Comparison of ENCODE assay signal across 8 mouse cellular contexts in genomic region chr5:36581924-36582642, GRCm38 (mm10). TPM values are rescaled to one million over a fixed set of nuclear protein-coding genes. Genes with fewer than 3 reads are reported as not detected.
DNase-seq lines count a peak whose midpoint lies in the region; ATAC-seq and TF ChIP-seq lines count a peak whose summit lies in the region.

No protein-coding gene starts in this region.

- H3K9ac ChIP-seq in forebrain, embryonic 16.5 days (replicated peaks; ENCODE audit: low read depth, low read length): peak overlapping the region; percentile 78
- peak overlapping the region; percentile 74 for H3K9ac ChIP-seq in lung, embryonic 14.5 days

- ATAC-seq in G1E (ENCODE audit: extremely low read depth, insufficient number of reproducible peaks, low FRiP score, poor library complexity, severe bottlenecking): peak; percentile 95
- peak; percentile 96 for ATAC-seq in forebrain, embryonic 16.5 days
- peak; percentile 95 for ATAC-seq in lung, embryonic 14.5 days (ENCODE audit: insufficient read depth)

- H3K36me3 ChIP-seq in G1E (replicated peaks): peaks cover 6% of the 10 kb centered on the region
- no peaks in the 10 kb centered on the region for H3K36me3 ChIP-seq in forebrain, embryonic 16.5 days (ENCODE audit: control insufficient read depth, insufficient read depth)
- no peaks in the 10 kb centered on the region for H3K36me3 ChIP-seq in lung, embryonic 14.5 days (ENCODE audit: insufficient read depth)
- H3K36me3 ChIP-seq in thymus, adult 2 months (ENCODE audit: control insufficient read depth, insufficient read depth, low read length): no peaks in the 10 kb centered on the region

- no peaks in the 10 kb centered on the region for H3K9me3 ChIP-seq in G1E (replicated peaks)
- H3K9me3 ChIP-seq in forebrain, embryonic 16.5 days (ENCODE audit: control insufficient read depth, low read length): no peaks in the 10 kb centered on the region
- H3K9me3 ChIP-seq in lung, embryonic 14.5 days (ENCODE audit: low read depth, low read length): no peaks in the 10 kb centered on the region

- peak overlapping the region; percentile 90 for H3K4me2 ChIP-seq in forebrain, embryonic 16.5 days (ENCODE audit: low read length)
- H3K4me2 ChIP-seq in lung, embryonic 14.5 days: peak overlapping the region; percentile 95

- peak; percentile 59 for TF ChIP-seq POLR2A in olfactory bulb, adult 2 months (IDR thresholded peaks at IDR 0.05; ENCODE audit: insufficient read depth, low read depth, low read length)
- TF ChIP-seq POLR2A in thymus, adult 2 months (IDR thresholded peaks at IDR 0.05; ENCODE audit: control insufficient read depth, extremely low read depth, insufficient read depth, low read length, poor library complexity): peak; percentile 86

- peaks cover 13% of the 10 kb centered on the region for H3K27me3 ChIP-seq in G1E (ENCODE audit: insufficient read depth, low read length)
- no peaks in the 10 kb centered on the region for H3K27me3 ChIP-seq in forebrain, embryonic 16.5 days (replicated peaks; ENCODE audit: control insufficient read depth, insufficient read depth, low read length)
- no peaks in the 10 kb centered on the region for H3K27me3 ChIP-seq in lung, embryonic 14.5 days (ENCODE audit: insufficient read depth, low read length)
- H3K27me3 ChIP-seq in thymus, adult 2 months (ENCODE audit: control insufficient read depth, insufficient read depth, low read length): no peaks in the 10 kb centered on the region

- TF ChIP-seq CTCF in G1E (IDR thresholded peaks at IDR 0.05; ENCODE audit: low read depth, low read length): no peak
- TF ChIP-seq CTCF in layer of hippocampus, adult 2 months (conservative IDR thresholded peaks at IDR 0.05): peak; percentile 41
- peak; percentile 10; the same call in 1 of the 2 replicates for TF ChIP-seq CTCF in lung, embryonic 14.5 days (IDR thresholded peaks at IDR 0.05; ENCODE audit: low read depth)
- no peak for TF ChIP-seq CTCF in olfactory bulb, adult 2 months (IDR thresholded peaks at IDR 0.05; ENCODE audit: insufficient read depth, low read depth, low read length)
- TF ChIP-seq CTCF in thymus, adult 2 months (IDR thresholded peaks at IDR 0.05; ENCODE audit: borderline replicate concordance, control insufficient read depth, extremely low read depth, insufficient read depth, low read length, poor library complexity): peak; percentile 55; the same call in 1 of the 2 replicates

- H3K4me1 ChIP-seq in G1E (ENCODE audit: insufficient read depth, low read depth, low read length): peaks cover 30% of the 10 kb centered on the region
- peaks cover 12% of the 10 kb centered on the region for H3K4me1 ChIP-seq in forebrain, embryonic 16.5 days (replicated peaks; ENCODE audit: control insufficient read depth, insufficient read depth, low read length)
- peaks cover 2% of the 10 kb centered on the region; the same call in 1 of the 2 replicates for H3K4me1 ChIP-seq in lung, embryonic 14.5 days (ENCODE audit: insufficient read depth)
- peaks cover 14% of the 10 kb centered on the region for H3K4me1 ChIP-seq in olfactory bulb, adult 2 months (ENCODE audit: control insufficient read depth, insufficient read depth, low read length)
- H3K4me1 ChIP-seq in thymus, adult 2 months (replicated peaks; ENCODE audit: control insufficient read depth, insufficient read depth, low read length): peaks cover 17% of the 10 kb centered on the region

- intact Hi-C loops in heart, postnatal 36 days (cut with DNase I): loop anchor here (1.0 to 10.0 kb wide), 3 partner anchors 52 to 163 kb away; partner anchors contain the start of genes Bloc1s4 and Grpel1

- H3K4me3 ChIP-seq in G1E (ENCODE audit: low read depth, low read length): peak overlapping the region; percentile 81
- peak overlapping the region; percentile 91 for H3K4me3 ChIP-seq in forebrain, embryonic 16.5 days (replicated peaks; ENCODE audit: low read length)
- H3K4me3 ChIP-seq in layer of hippocampus, adult 2 months: peak overlapping the region; percentile 88
- H3K4me3 ChIP-seq in lung, embryonic 14.5 days (ENCODE audit: low read depth, low read length): peak overlapping the region; percentile 69
- peak overlapping the region; percentile 92 for H3K4me3 ChIP-seq in olfactory bulb, adult 2 months (ENCODE audit: insufficient read depth, low read depth, low read length)
- peak overlapping the region; percentile 81 for H3K4me3 ChIP-seq in thymus, adult 2 months (ENCODE audit: control insufficient read depth, insufficient read depth, low read length)

- WGBS in forebrain, embryonic 16.5 days: 2% methylated on average over 53 of the region's 54 CpGs
- 2% methylated on average over 54 of the region's 54 CpGs for WGBS in lung, embryonic 14.5 days
- WGBS in olfactory bulb, adult 2 months: under 1% methylated on average over 54 of the region's 54 CpGs
- under 1% methylated on average over 54 of the region's 54 CpGs for WGBS in thymus, adult 2 months

- H3K27ac ChIP-seq in forebrain, embryonic 16.5 days (ENCODE audit: low read length): peak overlapping the region; percentile 94
- H3K27ac ChIP-seq in layer of hippocampus, adult 2 months: peak overlapping the region; percentile 98
- H3K27ac ChIP-seq in lung, embryonic 14.5 days (ENCODE audit: low read depth): peak overlapping the region; percentile 83
- H3K27ac ChIP-seq in olfactory bulb, adult 2 months (ENCODE audit: insufficient read depth, low read depth, low read length): peak overlapping the region; percentile 92
- H3K27ac ChIP-seq in thymus, adult 2 months (ENCODE audit: control insufficient read depth, insufficient read depth, low read length): peak overlapping the region; percentile 65

- peak; percentile 98 for DNase-seq in G1E (ENCODE audit: low spot score)
- DNase-seq in cerebellum, adult 18-20 months: peak; percentile 99
- DNase-seq in heart, postnatal 36 days: peak; percentile 98 to 99
- peak; percentile 98 to 100 for DNase-seq in layer of hippocampus, adult 2 months (ENCODE audit: low spot score in 2 of 2)
- peak; percentile 100 for DNase-seq in lung, embryonic 14.5 days
- DNase-seq in thymus, adult 2 months: peak; percentile 100

RNA-seq across cellular contexts. Expression of gene Tbc1d14, which starts 11.0 kb away (rescaled TPM):
- total RNA-seq in G1E (2014; fragmentation: Nextera tagmentation) (12.5 and 15.7 TPM in 2 replicates), G1E (2017) (7.7 and 8.0 TPM in 2 replicates)
- 13.1 and 15.2 TPM in 2 replicates for polyA plus RNA-seq in G1E (2012)
- 118 and 123 TPM in 2 replicates for polyA plus RNA-seq in forebrain, embryonic 16.5 days (2015; fragmentation: Nextera tagmentation; extraction: Ambion mirVana)
- total RNA-seq in heart, postnatal 36 days (2021): 10 to 100 TPM; 13.7 to 14.2 TPM
- total RNA-seq in layer of hippocampus, adult 2 months (2021): 100 to 1,000 TPM; 101 to 105 TPM
- 31.1 and 31.3 TPM in 2 replicates for polyA plus RNA-seq in lung, embryonic 14.5 days (2014; fragmentation: Nextera tagmentation; extraction: Ambion mirVana)
- polyA plus RNA-seq in olfactory bulb, adult 2 months (2012; ENCODE audit: insufficient read depth, insufficient read length, low replicate concordance, missing spikeins): not detected in 2 replicates
- polyA plus RNA-seq in thymus, adult 2 months (2012; rRNA removed): 42.4 and 48.6 TPM in 2 replicates

Comparison
In these comparisons a context has a peak if more than half of its experiments do, and no peak if none do; other contexts are left out.
1. Peak in every context shown above with its lines: DNase-seq, ATAC-seq, H3K4me3 ChIP-seq and H3K27ac ChIP-seq.
2. CTCF ChIP-seq: peak in layer of hippocampus, adult 2 months (single experiment), lung, embryonic 14.5 days (single experiment) and thymus, adult 2 months (single experiment); none in G1E (single experiment) and olfactory bulb, adult 2 months (single experiment).